Mouse (Mus musculus) brain, embryonic 14.5 days (tissue): ENCODE data around the gene Pno1.

Experiments
- CTCF ChIP-seq: fragments of 200-500 bp; IDR thresholded peaks from 2 replicates; pipeline ENCODE4 v1.5.1; 2012; ENCODE audit warnings: inconsistent platforms, mild to moderate bottlenecking, moderate library complexity, borderline replicate concordance; ENCODE audit not compliant: insufficient read depth, insufficient read length; ENCODE audit errors: extremely low read depth
- POLR2A ChIP-seq: fragments of 200-500 bp; IDR thresholded peaks from 2 replicates; pipeline ENCODE4 v1.6.1; 2012; ENCODE audit warnings: mild to moderate bottlenecking, inconsistent platforms, borderline replicate concordance; ENCODE audit not compliant: poor library complexity, insufficient read depth, insufficient read length, severe bottlenecking; ENCODE audit errors: extremely low read depth

GRCm38 (mm10) chr11:17192151-17192844 is 19.1 kb downstream of the Pno1 start:
- TF ChIP-seq CTCF (peak; percentile 30; the same call in 1 of the 2 replicates), POLR2A (no peak)
